Mouse (Mus musculus) kidney, adult 2 months (tissue): ENCODE data around the gene BC048403. TPM values are rescaled to one million over a fixed set of nuclear protein-coding genes. Genes with fewer than 3 reads are reported as not detected.

Source experiments
- DNase-seq: peaks from one replicate; pipeline ENCODE4 v3.0.0; 2021
- H3K27ac ChIP-seq: fragments of 200-500 bp; 2 replicates; pipeline ENCODE4 v1.5.1; 2012; ENCODE audit warnings: low read depth, low read length, control low read depth, inconsistent platforms; ENCODE audit not compliant: insufficient read depth
- H3K27me3 ChIP-seq: fragments of 200-500 bp; replicated peaks from 2 replicates; pipeline ENCODE4 v1.6.1; 2012; ENCODE audit warnings: mild to moderate bottlenecking, moderate library complexity, low read length, inconsistent platforms; ENCODE audit not compliant: control insufficient read depth, insufficient read depth
- H3K36me3 ChIP-seq: fragments of 200-500 bp; 2 replicates; pipeline ENCODE4 v1.6.1; 2012; ENCODE audit warnings: mild to moderate bottlenecking, moderate library complexity, low read length, inconsistent platforms; ENCODE audit not compliant: control insufficient read depth, insufficient read depth
- H3K4me1 ChIP-seq: fragments of 200-500 bp; 2 replicates; pipeline ENCODE4 v1.6.1; 2011; ENCODE audit warnings: low read length; ENCODE audit not compliant: control insufficient read depth, insufficient read depth
- H3K4me3 ChIP-seq: fragments of 200-500 bp; 2 replicates; pipeline ENCODE4 v1.5.1; 2011; ENCODE audit warnings: mild to moderate bottlenecking, low read depth, low read length, control low read depth; ENCODE audit not compliant: insufficient read depth
- CTCF ChIP-seq: fragments of 200-500 bp; conservative IDR thresholded peaks from 2 replicates; pipeline ENCODE4 v1.5.1; 2011; ENCODE audit warnings: low read depth, mild to moderate bottlenecking, control low read depth, low read length, moderate library complexity, mixed read lengths; ENCODE audit not compliant: insufficient read depth, insufficient read length
- POLR2A ChIP-seq: fragments of 200-500 bp; IDR thresholded peaks from one replicate; pipeline ENCODE4 v1.6.1; 2011; ENCODE audit warnings: low read depth, low read length, control low read depth
- WGBS: fragments of 180-500 bp; shearing (Covaris S2); methylation state at CpG from one replicate; pipeline ENCODE4 v1.1.7; 2018; 5-methylcytosine and 5-hydroxymethylcytosine counted together
- polyA plus RNA-seq: library from polyadenylated mRNA; depleted of rRNA; stranded (reverse); fragments of >200 nt; gene quantifications from 2 replicates; pipeline ENCODE4 v1.2.3, GENCODE M21; 2012

BC048403 gene
- polyA plus RNA-seq, 1 experiment: 5.5 TPM

DNA sequence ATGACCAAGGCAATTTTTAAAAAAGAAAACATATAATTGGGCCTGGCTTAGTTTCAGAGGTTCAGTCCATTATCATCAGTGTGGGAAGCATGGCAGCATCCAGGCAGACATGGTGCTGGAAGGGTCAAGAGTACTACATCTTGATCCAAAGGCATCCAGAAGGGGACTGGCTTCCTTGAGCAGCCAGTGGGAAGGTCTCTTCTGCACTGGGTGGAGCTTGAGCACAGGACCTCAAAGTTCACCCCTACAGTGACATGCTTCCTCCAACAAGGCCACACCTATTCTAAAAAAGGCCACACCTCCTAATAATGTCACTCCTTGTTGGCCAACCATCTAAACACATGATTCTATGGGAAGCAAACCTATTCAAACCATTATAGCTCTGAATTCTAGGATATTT, 22.9 kb upstream of the BC048403 start:
- TF ChIP-seq CTCF (no peak), POLR2A (no peak)
- H3K27me3 ChIP-seq: no peaks in the 10 kb centered on the region
- no peak overlapping the region for H3K27ac ChIP-seq
- H3K36me3 ChIP-seq: no peaks in the 10 kb centered on the region
- no peak overlapping the region for H3K4me3 ChIP-seq
- no peak for DNase-seq
- no peaks in the 10 kb centered on the region for H3K4me1 ChIP-seq

DNA sequence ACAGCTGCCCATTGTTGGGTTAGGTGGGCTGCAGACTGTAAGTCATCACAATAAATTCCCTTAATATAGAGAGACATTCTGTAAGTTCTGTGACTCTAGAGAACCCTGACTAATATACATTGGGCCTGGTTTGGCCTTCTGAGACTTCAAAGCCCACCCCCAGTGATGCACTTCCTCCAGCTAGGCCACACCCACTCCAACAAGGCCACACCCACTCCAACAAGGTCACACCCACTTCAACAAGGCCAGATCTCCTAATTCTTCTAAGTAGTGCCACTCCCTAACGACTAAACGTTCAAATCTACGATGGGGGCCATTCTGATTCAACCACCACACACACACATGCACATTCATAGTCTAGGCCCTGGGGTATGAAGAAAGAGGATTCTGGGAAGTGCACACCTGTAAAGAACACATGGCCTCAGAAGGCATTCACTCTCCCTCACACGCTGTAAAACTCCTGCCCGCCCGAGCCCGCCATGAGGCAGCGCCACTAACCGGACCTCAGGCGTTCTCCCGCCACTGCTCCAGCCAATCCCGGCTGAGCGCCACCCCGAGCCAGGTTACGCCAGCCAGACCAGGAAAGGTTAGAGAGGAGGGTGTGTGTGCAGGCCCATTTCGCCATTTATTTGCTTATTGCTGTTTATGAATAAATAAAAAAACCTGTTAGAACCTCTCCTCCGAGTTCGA, 20.7 kb upstream of the BC048403 start:
- TF ChIP-seq CTCF (no peak), POLR2A (no peak)
- Histone ChIP-seq H3K4me1 (no peaks in the 10 kb centered on the region), H3K36me3 (no peaks in the 10 kb centered on the region), H3K27ac (no peak overlapping the region), H3K4me3 (no peak overlapping the region), H3K27me3 (no peaks in the 10 kb centered on the region)
- no peak for DNase-seq
- WGBS: 96% methylated on average over 18 of the region's 18 CpGs

DNA sequence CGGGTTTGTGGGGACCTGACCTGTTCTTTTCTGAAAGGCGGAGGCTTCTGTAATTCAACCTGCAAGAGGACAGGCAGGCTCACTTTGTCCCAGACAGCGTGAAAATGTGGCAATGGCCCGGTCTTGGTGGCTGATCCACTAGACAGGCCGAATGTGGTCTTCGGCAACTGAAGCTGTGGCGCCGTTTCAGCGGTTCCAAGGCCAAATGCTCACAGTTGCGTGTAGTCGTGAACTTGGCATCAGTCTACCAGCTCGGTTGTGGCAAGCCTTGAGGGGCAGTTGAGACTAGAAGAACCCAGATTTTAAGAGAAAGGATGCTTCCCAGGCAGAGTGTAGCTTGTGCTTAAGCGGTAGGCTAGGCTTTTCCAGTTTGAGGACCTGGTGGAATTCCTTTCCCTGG, 19.0 kb upstream of the BC048403 start:
- H3K27ac ChIP-seq: no peak overlapping the region
- no peaks in the 10 kb centered on the region for H3K4me1 ChIP-seq
- H3K4me3 ChIP-seq: no peak overlapping the region
- H3K27me3 ChIP-seq: no peaks in the 10 kb centered on the region
- TF ChIP-seq POLR2A (no peak), CTCF (no peak)
- 91% methylated on average over 13 of the region's 13 CpGs for WGBS
- DNase-seq: no peak
- H3K36me3 ChIP-seq: no peaks in the 10 kb centered on the region

DNA sequence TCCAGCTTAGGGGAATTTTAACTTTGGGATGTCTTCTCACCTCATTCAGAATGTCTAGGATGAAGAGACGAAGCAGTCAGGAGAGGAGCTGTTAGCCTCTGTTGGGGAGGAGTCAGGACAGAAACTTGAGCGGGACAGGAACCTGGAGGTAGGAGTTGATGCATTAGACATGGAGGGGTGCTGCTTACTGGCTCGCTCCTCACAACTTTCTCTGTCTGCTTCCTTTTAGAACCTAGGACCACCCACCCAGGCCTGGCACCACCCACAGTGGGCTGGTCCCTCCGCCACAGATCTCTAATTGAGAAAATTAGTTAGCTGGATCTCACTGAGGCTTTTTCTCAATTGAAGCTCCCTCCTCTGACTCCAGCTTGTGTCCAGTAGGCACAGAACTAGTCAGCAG, 13.2 kb upstream of the BC048403 start:
- DNase-seq: no peak
- 75% methylated on average over 4 of the region's 4 CpGs for WGBS
- no peaks in the 10 kb centered on the region for H3K36me3 ChIP-seq
- H3K4me1 ChIP-seq: no peaks in the 10 kb centered on the region
- TF ChIP-seq POLR2A (no peak), CTCF (no peak)
- no peak overlapping the region for H3K4me3 ChIP-seq
- H3K27me3 ChIP-seq: no peaks in the 10 kb centered on the region
- no peak overlapping the region for H3K27ac ChIP-seq

DNA sequence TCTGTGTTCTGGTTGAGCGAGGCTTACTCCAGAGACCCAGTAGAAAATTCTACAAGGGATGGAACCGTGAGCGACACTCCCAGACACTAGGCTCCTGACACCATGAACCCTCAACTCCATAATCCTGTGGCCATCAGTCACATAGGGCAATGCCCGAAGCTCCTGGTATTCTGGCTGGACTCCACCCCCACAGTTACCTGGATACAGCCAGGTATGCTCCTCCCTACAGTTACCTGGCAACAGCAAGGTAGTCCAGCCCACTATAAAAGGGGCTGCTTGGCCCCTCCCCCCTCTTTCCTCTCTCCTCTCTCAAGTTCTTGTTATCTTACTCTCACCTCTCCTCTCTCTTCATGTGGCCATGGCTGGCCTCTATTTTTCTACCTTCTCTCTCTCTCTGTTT, 12.6 kb upstream of the BC048403 start:
- 74% methylated on average over 4 of the region's 4 CpGs for WGBS

DNA sequence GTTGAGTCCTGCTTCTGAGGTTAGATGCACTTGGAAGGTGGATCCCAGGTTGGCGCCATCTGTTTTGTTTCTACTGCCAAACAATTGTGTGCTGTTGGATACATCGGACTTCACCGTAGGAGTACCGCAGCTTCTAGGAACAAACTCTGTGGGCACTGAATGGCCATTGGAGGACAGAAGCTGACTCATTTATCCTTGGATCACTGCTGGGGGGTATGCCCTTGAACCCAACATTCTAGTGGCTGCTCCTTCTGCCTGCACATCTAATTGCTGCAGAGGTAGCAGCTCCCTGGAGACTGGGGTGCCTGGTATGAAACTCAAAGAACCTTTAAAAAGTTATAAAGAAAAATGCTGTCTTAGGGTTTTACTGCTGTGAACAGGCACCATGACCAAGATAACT, 11.5 kb upstream of the BC048403 start:
- 97% methylated on average over 4 of the region's 4 CpGs for whole genome bisulfite sequencing
- Histone ChIP-seq H3K36me3 (no peaks in the 10 kb centered on the region), H3K27ac (no peak overlapping the region), H3K4me1 (no peaks in the 10 kb centered on the region), H3K27me3 (no peaks in the 10 kb centered on the region), H3K4me3 (no peak overlapping the region)
- TF ChIP-seq CTCF (no peak), POLR2A (no peak)
- DNase-seq: no peak

More for the DNA sequence above, 12.6 kb upstream of the BC048403 start:
- H3K27ac ChIP-seq: no peak overlapping the region
- no peaks in the 10 kb centered on the region for H3K4me1 ChIP-seq
- no peak overlapping the region for H3K4me3 ChIP-seq
- H3K36me3 ChIP-seq: no peaks in the 10 kb centered on the region
- no peaks in the 10 kb centered on the region for H3K27me3 ChIP-seq
- DNase-seq: no peak
- TF ChIP-seq CTCF: no peak
- no peak for TF ChIP-seq POLR2A

DNA sequence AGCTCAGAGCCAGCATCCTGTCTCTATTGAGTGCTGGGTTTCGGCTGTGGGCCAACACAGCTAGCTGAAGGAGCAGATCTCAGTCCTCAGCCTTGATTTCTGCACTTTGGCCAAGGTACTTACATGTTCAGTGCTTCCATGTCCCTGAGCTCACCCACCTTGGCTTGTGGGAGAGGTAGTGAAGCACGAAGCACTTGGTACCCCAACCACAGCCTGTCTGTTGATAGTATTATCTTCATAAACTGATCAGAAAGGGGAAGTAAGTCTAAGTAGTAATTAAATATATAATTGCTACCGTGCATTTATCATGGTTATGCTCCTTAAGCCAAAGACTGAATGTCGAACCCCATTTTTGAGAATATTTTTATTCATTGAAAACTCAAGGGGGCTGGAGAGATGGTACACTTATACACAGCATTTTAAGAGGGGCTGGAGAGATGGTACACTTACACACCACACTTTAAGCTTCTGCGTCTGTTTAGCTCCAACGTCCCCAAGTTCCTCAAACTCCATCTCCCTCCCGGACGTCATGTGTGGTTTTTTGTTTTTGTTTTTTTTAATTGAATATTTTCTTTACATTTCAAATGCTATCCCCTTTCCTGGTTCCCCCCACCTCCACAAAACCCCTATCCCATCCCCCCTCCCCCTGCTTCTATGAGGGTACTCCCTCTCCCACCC, 8.6 kb upstream of the BC048403 start:
- Histone ChIP-seq H3K4me1 (no peaks in the 10 kb centered on the region), H3K27ac (no peak overlapping the region), H3K27me3 (no peaks in the 10 kb centered on the region), H3K4me3 (no peak overlapping the region), H3K36me3 (no peaks in the 10 kb centered on the region)
- TF ChIP-seq CTCF (no peak), POLR2A (no peak)
- WGBS: 89% methylated on average over 8 of the region's 8 CpGs
- DNase-seq: no peak
